Mouse (Mus musculus) cerebellum, postnatal 4 days (tissue): ENCODE results near the gene Slc27a3.

Source experiments
- DNase-seq, 2 experiments: peaks; one replicate each; pipeline ENCODE4 v3.0.0; 2022; ENCODE audit warnings: low spot score in 2 of 2, mixed read lengths in 1 of 2

Gene Slc27a3

GRCm38 (mm10) chr3:90391941-90392340 lies 2.2 kb upstream of the Slc27a3 start:
- no peak for DNase-seq

- no peak for DNase-seq
Observed at GRCm38 (mm10) chr3:90391004-90391403, 1.3 kb upstream of the Slc27a3 start.

- DNase-seq = no peak
Observed at GRCm38 (mm10) chr3:90388726-90389510, 820 bp downstream of the Slc27a3 start.

- DNase-seq = no peak
Observed at GRCm38 (mm10) chr3:90388192-90388591, 1.5 kb downstream of the Slc27a3 start.

- DNase-seq = peak in 1 of 2 experiments; percentile 18
Observed at GRCm38 (mm10) chr3:90387483-90387882, 2.3 kb downstream of the Slc27a3 start.

GRCm38 (mm10) chr3:90386817-90387216 lies 2.9 kb downstream of the Slc27a3 start:
- no peak for DNase-seq

- DNase-seq = no peak
Observed at GRCm38 (mm10) chr3:90384851-90385375, 4.8 kb downstream of the Slc27a3 start.

GRCm38 (mm10) chr3:90383690-90384089 lies 6.0 kb downstream of the Slc27a3 start:
- no peak for DNase-seq

GRCm38 (mm10) chr3:90381727-90382126 lies 8.0 kb downstream of the Slc27a3 start:
- no peak for DNase-seq

GRCm38 (mm10) chr3:90378496-90378895 lies 11.2 kb downstream of the Slc27a3 start:
- no peak for DNase-seq

- DNase-seq = no peak
Observed at GRCm38 (mm10) chr3:90376247-90376585, 13.5 kb downstream of the Slc27a3 start.

GRCm38 (mm10) chr3:90375562-90376246 lies 14.0 kb downstream of the Slc27a3 start:
- DNase-seq = no peak

GRCm38 (mm10) chr3:90374368-90374767 lies 15.4 kb downstream of the Slc27a3 start:
- no peak for DNase-seq

GRCm38 (mm10) chr3:90373432-90374028 lies 16.2 kb downstream of the Slc27a3 start:
- peak; percentile 67 to 85 for DNase-seq

GRCm38 (mm10) chr3:90372817-90373216 lies 16.9 kb downstream of the Slc27a3 start:
- no peak for DNase-seq

GRCm38 (mm10) chr3:90371857-90372256 lies 17.9 kb downstream of the Slc27a3 start:
- no peak for DNase-seq

GRCm38 (mm10) chr3:90369041-90369440 lies 20.7 kb downstream of the Slc27a3 start:
- DNase-seq = no peak

- DNase-seq = no peak
Observed at GRCm38 (mm10) chr3:90367001-90367632, 22.6 kb downstream of the Slc27a3 start.

GRCm38 (mm10) chr3:90362346-90362745 lies 27.4 kb downstream of the Slc27a3 start:
- no peak for DNase-seq

- DNase-seq = no peak
Observed at GRCm38 (mm10) chr3:90361476-90361875, 28.3 kb downstream of the Slc27a3 start.

GRCm38 (mm10) chr3:90359230-90359629 lies 30.5 kb downstream of the Slc27a3 start:
- no peak for DNase-seq

GRCm38 (mm10) chr3:90357959-90358358 lies 31.8 kb downstream of the Slc27a3 start:
- DNase-seq = no peak
